In genomic region chr6:83278881-83279280, GRCm38 (mm10) we compare ENCODE assay signal across 10 mouse cellular contexts. TPM values are rescaled to one million over a fixed set of nuclear protein-coding genes. Genes with fewer than 3 reads are reported as not detected.
DNase-seq lines count a peak whose midpoint lies in the region; ATAC-seq and TF ChIP-seq lines count a peak whose summit lies in the region.
"Had no signal": no experiment of that assay in that cellular context is flagged by ENCODE, and none has a peak within 500 bp of the region (broad histone marks: within the 10 kb centered on the region; RNA-seq: fewer than 3 reads in every experiment).

No protein-coding gene starts in this region.

- no peak overlapping the region for H3K4me3 ChIP-seq in left cerebral cortex, adult 2 months
- H3K4me3 ChIP-seq in cortical plate, adult 2 months (ENCODE audit: insufficient read depth, low read length): no peak overlapping the region
- H3K4me3 ChIP-seq: stomach, embryonic 15.5 days had no signal

- in situ Hi-C loops in Patski (cut with MboI; ENCODE audit: low pct_unique_long_range_greater_than_20kb): no loop called here

- H3K27ac ChIP-seq in left cerebral cortex, adult 2 months: no peak overlapping the region
- no peak overlapping the region for H3K27ac ChIP-seq in cortical plate, adult 2 months (ENCODE audit: insufficient read depth, low read length)
- H3K27ac ChIP-seq: macrophage; stomach, embryonic 15.5 days had no signal

- no peaks in the 10 kb centered on the region for H3K4me1 ChIP-seq in cortical plate, adult 2 months (ENCODE audit: control insufficient read depth, insufficient read depth, low read length)
- H3K4me1 ChIP-seq: stomach, embryonic 15.5 days had no signal

- CTCF ChIA-PET in Patski (lab: Charles Lee): interaction anchor here (0.7 to 2.7 kb wide), 10 partner anchors 9 to 117 kb away, joined by 3 to 10 read pairs (median 3); partner anchors contain the start of gene Dctn1

- ATAC-seq in Patski: no peak
- peak; percentile 91 for ATAC-seq in megakaryocyte progenitor cell, adult 5-6 weeks (replicated peaks; ENCODE audit: poor library complexity)

- POLR2A ChIA-PET in Patski (lab: Charles Lee): no interaction called here

- no peak for TF ChIP-seq POLR2A in cortical plate, adult 2 months (IDR thresholded peaks at IDR 0.05; ENCODE audit: extremely low read depth, insufficient read depth, low read length)

- TF ChIP-seq CTCF in left cerebral cortex, adult 2 months (IDR thresholded peaks at IDR 0.05): peak; percentile 55
- peak; percentile 86 for TF ChIP-seq CTCF in Patski (IDR thresholded peaks at IDR 0.05)
- peak; percentile 41 for TF ChIP-seq CTCF in cortical plate, adult 2 months (IDR thresholded peaks at IDR 0.05; ENCODE audit: extremely low read depth, insufficient read depth, low read length)

- H3K27me3 ChIP-seq in Patski: peaks cover 32% of the 10 kb centered on the region
- H3K27me3 ChIP-seq: stomach, embryonic 15.5 days had no signal

- intact Hi-C loops in left cerebral cortex, adult 2 months (cut with DNase I): loop anchor here (5.0 to 10.0 kb wide), 2 partner anchors 47 to 284 kb away; no protein-coding TSS in a partner anchor
- intact Hi-C loops in left cerebral cortex, postnatal 14 days (cut with DNase I): no loop called here

- no peak for DNase-seq in left cerebral cortex, adult 2 months (ENCODE audit: extremely low spot score in 1 of 2, low spot score in 2 of 2)
- no peak for DNase-seq in left cerebral cortex, postnatal 14 days (ENCODE audit: low spot score in 2 of 2)
- no peak for DNase-seq in Patski (ENCODE audit: low read depth, low spot score)
- no peak for DNase-seq in right cerebral cortex, postnatal 10 days (ENCODE audit: low spot score in 2 of 2)
- DNase-seq in right cerebral cortex, postnatal 4 days: no peak
- no peak for DNase-seq in layer of hippocampus, adult 9-11 months

RNA-seq across cellular contexts. Expression of gene Mthfd2, which starts 46.8 kb away (rescaled TPM):
- total RNA-seq in left cerebral cortex, adult 2 months (2021): 1 to 10 TPM; 5.7 to 8.1 TPM
- total RNA-seq in left cerebral cortex, postnatal 14 days (2021): 1 to 10 TPM; 6.2 to 6.6 TPM
- polyA plus RNA-seq in Patski (2021): 117 TPM
- polyA plus RNA-seq in cortical plate, adult 2 months (2012; rRNA removed): 6.4 and 7.6 TPM in 2 replicates
- total RNA-seq in megakaryocyte progenitor cell, adult 5-6 weeks (2015): 19.7 and 26.8 TPM in 2 replicates
- 23.1 and 25.0 TPM in 2 replicates for total RNA-seq in megakaryocyte progenitor cell, adult 5-6 weeks (2017)

RNA-seq across cellular contexts. Expression of gene Mob1a, which starts 46.9 kb away (rescaled TPM):
- total RNA-seq in left cerebral cortex, adult 2 months (2021): 10 to 100 TPM; 18.9 to 22.0 TPM
- 10 to 100 TPM; 22.0 to 22.4 TPM for total RNA-seq in left cerebral cortex, postnatal 14 days (2021)
- polyA plus RNA-seq in Patski (2021): 90.6 TPM
- polyA plus RNA-seq in cortical plate, adult 2 months (2012; rRNA removed): 16.2 and 18.6 TPM in 2 replicates
- 83.8 and 90.1 TPM in 2 replicates for total RNA-seq in megakaryocyte progenitor cell, adult 5-6 weeks (2015)
- total RNA-seq in megakaryocyte progenitor cell, adult 5-6 weeks (2017): 129 and 133 TPM in 2 replicates

RNA-seq across cellular contexts. Expression of gene Slc4a5, which starts 59.3 kb away (rescaled TPM):
- total RNA-seq in left cerebral cortex, adult 2 months (2021): 1 to 10 TPM in 1 of 2 experiments, under 1 TPM in 1; 0.84 to 1.3 TPM
- 1 to 10 TPM; 1.1 TPM for total RNA-seq in left cerebral cortex, postnatal 14 days (2021)
- 0.04 TPM for polyA plus RNA-seq in Patski (2021)
- 0.06 and 0.35 TPM in 2 replicates for polyA plus RNA-seq in cortical plate, adult 2 months (2012; rRNA removed)
- total RNA-seq in megakaryocyte progenitor cell, adult 5-6 weeks (2015): 0.10 TPM in 1 of 2 replicates, not detected in the other
- under 0.01 TPM in 1 of 2 replicates, not detected in the other for total RNA-seq in megakaryocyte progenitor cell, adult 5-6 weeks (2017)
- polyA plus RNA-seq: macrophage had no signal
